In genomic region chr5:31601162-31601722, GRCm38 (mm10) we compare ENCODE assay signal across 25 mouse cellular contexts.
"Had no signal": no experiment of that assay in that cellular context is flagged by ENCODE, and none has a peak within 500 bp of the region (broad histone marks: within the 10 kb centered on the region; RNA-seq: fewer than 3 reads in every experiment).

No protein-coding gene starts in this region.

- H3K36me3 ChIP-seq: heart, embryonic 12.5 days; hindbrain, embryonic 10.5 days; hindbrain, embryonic 12.5 days; intestine, embryonic 15.5 days; limb, embryonic 10.5 days; limb, embryonic 12.5 days had no signal

- DNase-seq: gastrocnemius, adult 2 months; gastrocnemius, postnatal 10 days; gastrocnemius, postnatal 25 days; heart, adult 2 months; heart, postnatal 10 days; heart, postnatal 4 days; kidney, adult 18-20 months; kidney, adult 8-10 months; kidney, postnatal 10 days; kidney, postnatal 25 days; kidney, postnatal 4 days; liver had no signal

- H3K4me3 ChIP-seq: gastrocnemius, adult 2 months; heart, adult 2 months; heart, embryonic 12.5 days; hindbrain, embryonic 10.5 days; hindbrain, embryonic 12.5 days; intestine, embryonic 15.5 days; layer of hippocampus, adult 2 months; left cerebral cortex, adult 2 months; limb, embryonic 10.5 days; limb, embryonic 12.5 days had no signal

- H3K4me2 ChIP-seq: heart, embryonic 12.5 days; hindbrain, embryonic 12.5 days; hindbrain, embryonic 14.5 days; intestine, embryonic 15.5 days; limb, embryonic 12.5 days; liver, embryonic 11.5 days had no signal

- H3K27me3 ChIP-seq: heart, embryonic 12.5 days; intestine, embryonic 15.5 days; limb, embryonic 12.5 days had no signal

- H3K9me3 ChIP-seq: hindbrain, embryonic 10.5 days; hindbrain, embryonic 12.5 days; intestine, embryonic 15.5 days; limb, embryonic 10.5 days; limb, embryonic 12.5 days had no signal

- H3K27ac ChIP-seq: hindbrain, embryonic 10.5 days; hindbrain, embryonic 12.5 days; hindbrain, embryonic 14.5 days; intestine, embryonic 15.5 days; layer of hippocampus, adult 2 months; left cerebral cortex, adult 2 months; limb, embryonic 10.5 days; limb, embryonic 12.5 days; liver, embryonic 14.5 days had no signal

- H3K9ac ChIP-seq: heart, embryonic 12.5 days; hindbrain, embryonic 12.5 days; hindbrain, embryonic 14.5 days; intestine, embryonic 15.5 days; limb, embryonic 12.5 days; liver, embryonic 14.5 days had no signal

- ATAC-seq: hindbrain, embryonic 16.5 days; inflammation-experienced regulatory T-cells, adult 6 months; intestine, embryonic 15.5 days had no signal
